Mouse (Mus musculus): Measurements from ENCODE around the gene Gm17087.

Gm17087 gene

DNA sequence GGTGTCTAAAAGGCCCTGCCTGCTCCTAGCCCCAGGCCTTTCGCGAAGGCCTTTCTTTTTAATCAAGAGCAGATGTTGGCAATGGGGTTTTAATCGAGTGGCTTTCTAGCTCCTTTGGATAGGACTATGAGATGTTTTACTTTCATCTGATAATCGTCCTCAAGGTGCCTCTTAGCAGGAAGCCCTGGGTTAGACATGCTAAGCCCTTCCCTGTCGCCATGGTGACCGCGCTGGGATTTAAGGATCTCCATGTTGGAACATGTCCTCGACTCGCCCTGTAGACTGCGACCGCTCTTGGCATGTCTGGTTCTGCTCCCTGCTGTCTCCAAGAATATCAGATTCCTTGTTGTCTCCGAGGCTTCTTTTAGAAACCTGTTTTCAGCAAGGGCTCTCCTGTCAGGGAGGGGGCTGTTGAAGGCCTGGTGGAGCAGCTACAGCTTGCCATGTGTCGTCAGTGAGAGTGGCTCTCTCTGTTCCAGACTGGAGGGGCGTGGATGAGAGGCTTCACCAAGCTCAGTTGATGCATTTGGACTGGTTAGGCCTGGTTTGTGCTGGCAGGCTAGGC is 24.7 kb downstream of the Gm17087 start:
- DNase-seq = no peak

DNA sequence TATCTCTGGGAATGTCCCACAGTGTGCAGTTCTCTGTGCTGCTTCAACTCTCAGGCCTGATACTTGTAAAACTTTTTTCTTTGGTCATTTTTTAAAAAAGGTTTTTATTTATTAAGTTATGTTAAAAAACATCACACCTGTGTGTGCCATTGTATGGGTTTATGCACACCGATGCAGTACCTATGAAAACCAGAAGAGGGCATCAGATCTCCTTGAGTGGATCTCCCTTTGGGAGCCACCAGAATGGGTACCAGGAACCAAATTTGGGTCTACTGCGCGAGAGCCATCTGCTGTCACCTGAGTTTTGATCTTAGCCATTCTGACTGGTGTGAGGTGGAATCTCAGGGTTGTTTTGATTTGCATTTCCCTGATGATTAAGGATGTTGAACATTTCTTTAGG is 28.6 kb downstream of the Gm17087 start:
- DNase-seq = peak; percentile 28 to 37

DNA sequence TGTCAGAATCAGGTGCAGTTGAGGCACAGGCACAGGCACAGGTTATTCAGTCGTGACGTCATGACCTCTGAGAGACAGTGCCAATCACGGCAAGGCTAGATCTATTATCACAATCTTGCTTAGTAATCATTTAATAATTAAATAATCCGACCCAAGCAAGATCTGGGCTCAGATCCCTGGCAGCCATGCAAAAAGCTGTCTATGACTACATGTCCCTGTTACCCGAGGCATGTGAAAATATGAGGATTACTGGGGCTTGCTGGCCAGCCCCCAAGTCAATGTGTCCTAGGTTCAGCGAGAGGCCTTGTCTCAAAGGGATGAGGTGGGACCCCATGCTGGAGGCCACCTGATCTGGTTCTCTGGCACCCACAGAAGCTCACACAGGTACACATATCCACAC is 30.2 kb downstream of the Gm17087 start:
- no peak for DNase-seq

DNA sequence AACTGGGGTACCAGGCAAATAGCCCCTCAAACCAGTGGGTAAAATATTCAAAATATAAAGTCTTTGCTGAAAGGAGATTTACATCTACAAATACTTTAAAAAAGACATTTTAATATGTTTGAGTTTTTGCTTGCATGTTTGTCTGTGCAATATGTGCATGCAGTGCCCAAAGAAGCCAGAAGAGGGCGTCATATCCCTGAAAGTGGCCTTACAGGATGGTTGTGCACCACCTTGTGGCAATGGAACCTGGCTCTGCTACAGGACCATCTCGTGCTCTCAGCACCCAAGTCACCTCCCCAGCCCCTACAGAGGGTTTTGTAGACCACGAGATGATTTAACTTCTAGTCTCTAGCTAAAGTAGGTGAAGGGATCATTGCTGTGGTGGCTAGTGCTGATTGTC is 32.9 kb downstream of the Gm17087 start:
- peak; percentile 32 to 38 for DNase-seq

DNA sequence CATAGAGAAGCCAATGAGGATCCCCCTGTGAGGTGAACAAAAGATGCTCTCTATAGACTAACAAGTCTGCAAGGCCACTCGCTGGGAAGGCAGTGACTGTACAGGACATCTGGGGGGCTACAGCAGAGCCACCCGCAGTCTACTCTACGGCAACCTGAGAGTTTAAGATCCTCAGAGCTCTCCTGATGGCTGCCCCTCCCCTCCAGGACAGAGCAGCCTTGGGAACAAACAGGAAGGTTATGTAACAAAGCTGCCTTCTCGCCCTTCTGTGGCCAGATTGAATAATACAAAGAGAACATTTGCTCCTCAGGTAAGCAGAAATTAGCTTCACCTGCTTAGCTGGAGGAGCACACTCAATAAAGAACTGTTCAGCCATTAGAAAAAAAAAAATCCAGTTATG is 34.1 kb downstream of the Gm17087 start:
- no peak for DNase-seq

DNA sequence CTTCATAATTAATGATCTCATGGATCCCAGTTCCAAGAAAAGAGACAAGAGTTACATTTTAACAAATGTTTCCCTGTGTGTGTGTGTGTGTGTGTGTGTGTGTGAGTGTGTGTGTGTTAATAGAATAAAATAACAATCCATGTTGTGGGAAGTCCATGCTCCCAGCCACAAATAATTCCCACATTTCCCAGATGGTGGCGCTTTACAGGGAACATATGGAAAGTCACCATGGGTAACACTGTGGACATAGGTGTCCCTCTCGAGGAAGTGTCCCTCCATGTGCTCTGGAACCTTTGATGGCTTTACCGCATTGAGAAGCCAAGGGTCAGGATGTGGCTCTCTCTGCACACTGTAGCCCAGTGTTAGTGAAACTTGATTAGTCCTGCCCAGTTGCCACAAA is 38.1 kb downstream of the Gm17087 start:
- no peak for DNase-seq

DNA sequence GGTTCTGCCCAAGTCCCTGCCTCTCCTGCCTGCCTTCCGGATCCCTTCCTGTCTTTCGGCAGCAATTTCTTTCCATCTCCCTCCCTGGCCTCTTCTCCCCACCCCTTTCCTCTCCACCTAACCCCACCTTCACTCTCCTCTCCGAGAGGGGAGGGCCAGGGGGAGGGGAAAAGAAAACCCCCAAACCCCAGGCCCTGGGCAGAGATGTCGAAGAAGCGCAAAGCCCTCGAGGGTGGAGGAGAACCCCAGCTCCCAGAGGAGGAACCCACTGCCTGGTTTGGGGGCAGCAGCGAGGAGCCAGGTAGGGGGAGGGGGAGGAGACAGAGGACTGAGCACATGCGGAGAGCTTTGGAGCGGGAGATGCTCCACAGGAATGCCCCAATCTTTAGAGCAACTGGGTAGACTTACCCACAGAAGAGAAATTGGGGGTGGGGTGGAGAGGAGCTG is 39.9 kb downstream of the Gm17087 start:
- DNase-seq = no peak

DNA sequence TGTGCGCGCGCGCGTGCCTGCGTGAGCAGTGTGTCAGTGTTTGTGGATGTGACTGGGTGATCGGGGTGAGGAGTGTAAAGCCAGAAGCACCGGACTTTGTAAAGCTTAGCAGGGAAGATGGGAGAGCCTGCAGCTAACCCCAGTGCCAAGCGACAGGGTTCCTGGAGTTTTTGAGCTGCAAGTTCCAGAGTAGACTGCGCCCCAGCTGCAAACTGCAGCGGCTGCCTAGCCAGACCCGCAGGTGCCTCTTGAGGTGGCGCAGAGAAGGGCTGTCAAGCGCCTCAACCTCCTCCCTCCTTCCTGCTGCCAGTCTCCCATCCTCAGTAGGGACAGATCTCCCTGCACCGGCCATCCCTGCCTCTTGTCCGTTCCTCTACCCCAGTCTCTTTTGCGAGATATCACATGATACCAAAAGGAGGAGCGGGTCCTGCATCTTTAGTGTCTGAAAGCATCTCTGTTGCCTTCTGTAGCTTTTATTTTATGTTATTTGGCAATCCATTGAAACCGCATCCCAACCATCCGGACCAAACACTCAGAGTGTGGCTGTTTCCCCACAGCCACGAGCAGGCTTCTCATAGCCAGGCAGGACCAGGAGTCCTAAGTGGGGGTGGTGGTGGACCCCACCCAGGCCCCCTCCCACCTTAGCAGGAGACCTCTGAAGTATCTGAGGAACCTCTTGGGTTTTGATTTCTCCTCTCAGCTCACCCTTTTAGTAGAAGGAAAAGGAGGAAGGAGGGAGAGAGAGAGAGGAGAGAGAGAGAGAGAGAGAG is 40.6 kb downstream of the Gm17087 start:
- peak in 1 of 2 experiments; percentile 28 for DNase-seq

DNA sequence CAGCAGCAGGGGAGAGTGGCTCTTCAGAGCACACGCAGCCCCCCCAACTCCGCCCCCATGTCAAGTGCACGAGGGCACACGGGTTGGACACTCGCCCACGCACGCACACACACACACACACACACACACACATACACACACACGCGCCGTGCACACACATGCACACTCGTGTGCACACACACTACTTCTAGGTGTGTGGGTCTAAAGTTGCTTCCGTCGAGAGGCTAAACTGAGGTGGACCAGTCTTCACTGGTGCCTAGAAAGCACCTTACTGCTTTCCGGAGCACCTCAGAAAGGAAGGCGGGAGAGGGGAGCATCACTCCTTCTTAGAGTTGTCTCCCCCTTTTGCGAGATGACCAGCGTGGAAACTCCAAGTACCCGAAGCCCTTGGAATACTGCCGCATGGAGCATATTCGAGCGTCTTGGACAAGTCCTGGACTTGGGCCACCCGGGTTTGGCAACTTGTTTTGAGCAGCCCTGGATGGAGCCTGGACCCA is 41.5 kb downstream of the Gm17087 start, which contains the start of gene Pde10a:
Gene Pde10a, plus strand, starts transcription at position 148 of the 497 bp plus-strand sequence.
- DNase-seq = no peak

DNA sequence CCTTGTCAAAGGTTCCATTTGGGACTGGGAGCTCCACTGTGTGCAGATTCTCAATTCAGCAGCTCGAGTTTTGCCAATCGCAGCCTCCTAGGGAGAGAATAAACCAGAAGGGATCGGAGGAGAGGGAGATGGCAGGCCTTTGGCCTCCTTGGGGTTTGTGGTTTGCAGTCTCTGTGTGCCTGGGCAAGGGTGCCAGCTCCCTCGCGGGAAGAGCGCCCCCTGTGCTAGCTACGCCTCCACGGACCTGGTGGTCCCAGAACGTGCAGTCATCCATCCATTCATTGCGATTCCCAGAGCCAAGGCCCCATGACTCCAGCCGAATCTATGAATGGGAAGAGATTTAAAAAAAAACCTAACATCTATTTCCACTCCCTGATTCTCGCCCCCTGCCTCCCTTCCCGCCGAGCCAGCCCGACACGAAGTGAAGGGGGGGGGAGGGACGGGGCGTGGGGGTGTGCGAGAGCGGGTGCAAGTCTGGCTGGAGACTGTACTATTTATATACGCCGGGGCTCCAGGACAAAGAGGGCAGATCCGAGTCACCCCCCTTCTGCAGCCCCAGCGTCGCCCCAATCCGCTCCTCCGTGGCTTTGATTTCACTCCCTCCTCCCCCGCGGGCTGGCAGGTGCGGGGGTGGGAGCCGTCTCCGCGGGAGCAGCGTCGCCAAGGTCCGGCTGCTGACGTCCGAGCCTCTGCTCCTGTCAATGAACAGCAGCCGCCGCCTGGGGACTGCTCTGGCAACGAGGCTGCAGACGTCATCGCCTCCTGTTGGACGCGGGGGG is 42.2 kb downstream of the Gm17087 start:
- peak; percentile 30 to 41 for DNase-seq

DNA sequence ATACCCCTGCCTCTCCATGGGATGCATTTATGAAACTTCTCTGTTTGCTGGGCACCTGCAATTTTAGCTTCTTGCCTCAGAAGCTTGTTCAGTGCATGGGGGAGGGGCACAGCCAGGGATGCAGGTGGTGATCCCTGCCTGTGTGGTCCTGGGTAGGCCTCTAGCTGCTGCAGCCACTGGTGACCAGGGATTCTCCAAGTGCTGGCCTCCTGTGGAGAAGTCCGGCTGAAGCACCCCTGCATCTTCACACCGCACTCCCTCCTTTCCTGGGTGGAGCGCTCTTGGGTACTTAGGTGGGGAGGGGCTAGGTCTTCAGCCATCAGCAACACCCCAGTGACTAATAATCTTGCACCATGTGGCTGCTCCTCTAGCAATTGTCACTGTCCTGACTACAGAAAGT is 42.8 kb downstream of the Gm17087 start:
- no peak for DNase-seq

DNA sequence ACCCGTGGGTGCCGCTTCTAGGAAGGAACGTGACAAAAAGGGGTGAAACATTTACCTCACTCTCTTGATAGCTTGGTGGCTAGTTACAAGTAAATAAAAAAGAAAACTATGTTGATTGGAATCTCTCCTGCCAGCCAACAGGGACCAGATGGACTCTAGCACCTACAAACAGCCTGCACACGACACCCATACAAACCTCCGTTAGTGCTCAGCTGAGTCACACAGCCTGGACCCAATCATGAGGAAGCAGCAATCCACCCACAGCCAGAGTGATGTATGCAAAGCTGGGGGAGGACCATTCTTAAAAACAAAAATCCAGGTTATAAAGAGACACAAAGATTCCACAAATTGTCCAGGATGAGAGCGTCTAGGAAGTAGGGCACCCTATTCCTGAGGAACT is 50.7 kb downstream of the Gm17087 start:
- DNase-seq = no peak
